Mouse (Mus musculus) kidney, postnatal 10 days (tissue): ENCODE results near the gene Tmem274.

Experiments used
- DNase-seq: peaks from one replicate; pipeline ENCODE4 v3.0.0; 2021; ENCODE audit warnings: mixed read lengths

Gene Tmem274

GRCm38 (mm10) chr4:149526330-149526729, 49.2 kb downstream of the Tmem274 start:
- no peak for DNase-seq

- DNase-seq, result no peak
These were observed 50.6 kb downstream of the Tmem274 start for GRCm38 (mm10) chr4:149527621-149528354.

GRCm38 (mm10) chr4:149529691-149530090, 52.5 kb downstream of the Tmem274 start:
- no peak for DNase-seq
